ENCODE assay signal across 8 mouse cellular contexts in genomic region chr11:67588196-67588827, GRCm38 (mm10).
A peak's percentile ranks its signal among the peaks of the same experiment; 100 is the strongest.
DNase-seq lines count a peak whose midpoint lies in the region; ATAC-seq and TF ChIP-seq lines count a peak whose summit lies in the region.

No protein-coding gene starts in this region.

- 65% methylated on average over 8 of the region's 8 CpGs for WGBS in heart, embryonic 13.5 days
- 72% methylated on average over 8 of the region's 8 CpGs for whole genome bisulfite sequencing in heart, embryonic 11.5 days (ENCODE audit: insufficient replicate concordance)
- WGBS in liver, embryonic 16.5 days (ENCODE audit: insufficient replicate concordance) = 38% methylated on average over 8 of the region's 8 CpGs
- 44% methylated on average over 8 of the region's 8 CpGs for WGBS in liver, embryonic 12.5 days (ENCODE audit: insufficient replicate concordance)
- 70% methylated on average over 8 of the region's 8 CpGs for WGBS in midbrain, postnatal 0 days
- 68% methylated on average over 8 of the region's 8 CpGs for WGBS in stomach, postnatal 0 days

- peak overlapping the region; percentile 20; the same call in 1 of the 2 replicates for H3K4me2 ChIP-seq in heart, embryonic 13.5 days
- no peak overlapping the region for H3K4me2 ChIP-seq in heart, embryonic 11.5 days
- peak overlapping the region; percentile 21 for H3K4me2 ChIP-seq in liver, embryonic 16.5 days (ENCODE audit: low read depth, low read length)
- no peak overlapping the region for H3K4me2 ChIP-seq in liver, embryonic 12.5 days
- H3K4me2 ChIP-seq in midbrain, postnatal 0 days (ENCODE audit: low read depth, low read length, poor library complexity, severe bottlenecking) = no peak overlapping the region
- no peak overlapping the region for H3K4me2 ChIP-seq in stomach, postnatal 0 days (replicated peaks; ENCODE audit: low read depth)

- H3K36me3 ChIP-seq in heart, embryonic 13.5 days = no peaks in the 10 kb centered on the region
- H3K36me3 ChIP-seq in heart, embryonic 11.5 days (ENCODE audit: control insufficient read depth, insufficient read depth, low read length) = no peaks in the 10 kb centered on the region
- H3K36me3 ChIP-seq in liver, embryonic 16.5 days (ENCODE audit: control insufficient read depth, insufficient read depth) = no peaks in the 10 kb centered on the region
- H3K36me3 ChIP-seq in liver, embryonic 12.5 days = no peaks in the 10 kb centered on the region
- no peaks in the 10 kb centered on the region for H3K36me3 ChIP-seq in midbrain, postnatal 0 days (ENCODE audit: insufficient read depth, low read length)
- no peaks in the 10 kb centered on the region for H3K36me3 ChIP-seq in stomach, postnatal 0 days (ENCODE audit: control insufficient read depth, insufficient read depth, low read length)

- peak overlapping the region; percentile 33; the same call in 1 of the 2 replicates for H3K27ac ChIP-seq in heart, embryonic 13.5 days (replicated peaks)
- H3K27ac ChIP-seq in heart, embryonic 11.5 days (ENCODE audit: low read depth, low read length) = no peak overlapping the region
- peak overlapping the region; percentile 54; the same call in 1 of the 2 replicates for H3K27ac ChIP-seq in liver, embryonic 16.5 days (ENCODE audit: low read length)
- no peak overlapping the region for H3K27ac ChIP-seq in liver, embryonic 12.5 days
- peak overlapping the region; percentile 87 for H3K27ac ChIP-seq in brown adipose tissue, adult 24 weeks (replicated peaks; ENCODE audit: low read depth, low read length)
- H3K27ac ChIP-seq in midbrain, postnatal 0 days (ENCODE audit: low read depth, low read length) = peak overlapping the region; percentile 65; the same call in 1 of the 2 replicates
- no peak overlapping the region for H3K27ac ChIP-seq in stomach, postnatal 0 days (replicated peaks)

- no peak overlapping the region for H3K9ac ChIP-seq in heart, embryonic 13.5 days
- no peak overlapping the region for H3K9ac ChIP-seq in heart, embryonic 11.5 days (ENCODE audit: low read depth, low read length)
- H3K9ac ChIP-seq in liver, embryonic 16.5 days (ENCODE audit: low read depth, low read length) = no peak overlapping the region
- no peak overlapping the region for H3K9ac ChIP-seq in liver, embryonic 12.5 days
- no peak overlapping the region for H3K9ac ChIP-seq in midbrain, postnatal 0 days (replicated peaks; ENCODE audit: low read length, poor library complexity, severe bottlenecking)
- no peak overlapping the region for H3K9ac ChIP-seq in stomach, postnatal 0 days (ENCODE audit: low read length)

- H3K4me3 ChIP-seq in heart, embryonic 13.5 days = no peak overlapping the region
- H3K4me3 ChIP-seq in heart, embryonic 11.5 days (ENCODE audit: low read depth, low read length) = no peak overlapping the region
- peak overlapping the region; percentile 6; the same call in 1 of the 2 replicates for H3K4me3 ChIP-seq in liver, embryonic 16.5 days (ENCODE audit: low read depth, low read length)
- no peak overlapping the region for H3K4me3 ChIP-seq in liver, embryonic 12.5 days
- H3K4me3 ChIP-seq in brown adipose tissue, adult 24 weeks (ENCODE audit: insufficient read depth, low read depth, low read length) = peak overlapping the region; percentile 39
- H3K4me3 ChIP-seq in midbrain, postnatal 0 days (ENCODE audit: low read depth, low read length) = no peak overlapping the region
- H3K4me3 ChIP-seq in stomach, postnatal 0 days (ENCODE audit: low read depth, low read length) = no peak overlapping the region

- no peaks in the 10 kb centered on the region for H3K27me3 ChIP-seq in heart, embryonic 13.5 days (replicated peaks)
- no peaks in the 10 kb centered on the region for H3K27me3 ChIP-seq in heart, embryonic 11.5 days (ENCODE audit: control insufficient read depth, insufficient read depth, low read length)
- no peaks in the 10 kb centered on the region for H3K27me3 ChIP-seq in liver, embryonic 16.5 days (ENCODE audit: control insufficient read depth, insufficient read depth, low read depth, low read length)
- H3K27me3 ChIP-seq in liver, embryonic 12.5 days (replicated peaks) = no peaks in the 10 kb centered on the region
- H3K27me3 ChIP-seq in midbrain, postnatal 0 days (ENCODE audit: insufficient read depth, low read length) = no peaks in the 10 kb centered on the region
- no peaks in the 10 kb centered on the region for H3K27me3 ChIP-seq in stomach, postnatal 0 days (ENCODE audit: control insufficient read depth, insufficient read depth, low read length)

- TF ChIP-seq CTCF in midbrain, postnatal 0 days (IDR thresholded peaks at IDR 0.05) = no peak
- no peak for TF ChIP-seq CTCF in stomach, postnatal 0 days (IDR thresholded peaks at IDR 0.05; ENCODE audit: low read depth)

- H3K9me3 ChIP-seq in heart, embryonic 13.5 days = no peaks in the 10 kb centered on the region
- H3K9me3 ChIP-seq in heart, embryonic 11.5 days (replicated peaks; ENCODE audit: control insufficient read depth, low read length) = no peaks in the 10 kb centered on the region
- no peaks in the 10 kb centered on the region for H3K9me3 ChIP-seq in liver, embryonic 16.5 days (replicated peaks; ENCODE audit: control insufficient read depth, low read length)
- no peaks in the 10 kb centered on the region for H3K9me3 ChIP-seq in liver, embryonic 12.5 days (replicated peaks)
- H3K9me3 ChIP-seq in midbrain, postnatal 0 days (ENCODE audit: low read length) = no peaks in the 10 kb centered on the region
- no peaks in the 10 kb centered on the region for H3K9me3 ChIP-seq in stomach, postnatal 0 days (ENCODE audit: control insufficient read depth, low read length)

- no peak for TF ChIP-seq EP300 in stomach, postnatal 0 days (optimal IDR thresholded peaks at IDR 0.05)

- H3K4me1 ChIP-seq in heart, embryonic 13.5 days = peaks cover 21% of the 10 kb centered on the region
- no peaks in the 10 kb centered on the region for H3K4me1 ChIP-seq in heart, embryonic 11.5 days (ENCODE audit: control insufficient read depth, insufficient read depth, low read length)
- H3K4me1 ChIP-seq in liver, embryonic 16.5 days (ENCODE audit: control insufficient read depth, low read depth, low read length) = no peaks in the 10 kb centered on the region
- no peaks in the 10 kb centered on the region for H3K4me1 ChIP-seq in liver, embryonic 12.5 days
- H3K4me1 ChIP-seq in brown adipose tissue, adult 24 weeks (ENCODE audit: control insufficient read depth, insufficient read depth, insufficient read length, low read length) = no peaks in the 10 kb centered on the region
- H3K4me1 ChIP-seq in midbrain, postnatal 0 days (ENCODE audit: insufficient read depth, low read length) = no peaks in the 10 kb centered on the region; the same call in 1 of the 2 replicates
- no peaks in the 10 kb centered on the region for H3K4me1 ChIP-seq in stomach, postnatal 0 days (replicated peaks; ENCODE audit: control insufficient read depth, insufficient read depth)

- peak; percentile 68 for DNase-seq in midbrain, postnatal 0 days (ENCODE audit: low spot score)
- DNase-seq in kidney, postnatal 10 days = no peak
- DNase-seq in stomach, postnatal 0 days (ENCODE audit: low spot score) = no peak

- ATAC-seq in heart, embryonic 13.5 days (ENCODE audit: extremely low read depth, insufficient number of reproducible peaks, low FRiP score, low TSS enrichment) = no peak
- ATAC-seq in heart, embryonic 11.5 days (replicated peaks; ENCODE audit: insufficient number of reproducible peaks, low FRiP score, low TSS enrichment) = no peak
- 0 out of 2 replicates have a peak, but pooled peaks have one; percentile 11 for ATAC-seq in liver, embryonic 16.5 days (ENCODE audit: low read depth)
- no peak for ATAC-seq in liver, embryonic 12.5 days
- peak; percentile 65; the same call in 1 of the 2 replicates for ATAC-seq in midbrain, postnatal 0 days (ENCODE audit: low FRiP score)
- ATAC-seq in stomach, postnatal 0 days (ENCODE audit: low FRiP score, low TSS enrichment) = no peak

Comparison
In these comparisons a context has a peak if more than half of its experiments do, and no peak if none do; other contexts are left out.
1. ATAC-seq: peak in liver, embryonic 16.5 days (single experiment) and midbrain, postnatal 0 days (single experiment); none in heart, embryonic 13.5 days (single experiment), heart, embryonic 11.5 days (single experiment), liver, embryonic 12.5 days (single experiment) and stomach, postnatal 0 days (single experiment).
2. H3K27ac ChIP-seq: peak in heart, embryonic 13.5 days (single experiment), liver, embryonic 16.5 days (single experiment), brown adipose tissue, adult 24 weeks (single experiment) and midbrain, postnatal 0 days (single experiment); none in heart, embryonic 11.5 days (single experiment), liver, embryonic 12.5 days (single experiment) and stomach, postnatal 0 days (single experiment).
3. H3K4me2 ChIP-seq: peak in heart, embryonic 13.5 days (single experiment) and liver, embryonic 16.5 days (single experiment); none in heart, embryonic 11.5 days (single experiment), liver, embryonic 12.5 days (single experiment), midbrain, postnatal 0 days (single experiment) and stomach, postnatal 0 days (single experiment).
4. H3K4me3 ChIP-seq: peak in liver, embryonic 16.5 days (single experiment) and brown adipose tissue, adult 24 weeks (single experiment); none in heart, embryonic 13.5 days (single experiment), heart, embryonic 11.5 days (single experiment), liver, embryonic 12.5 days (single experiment), midbrain, postnatal 0 days (single experiment) and stomach, postnatal 0 days (single experiment).